Mouse (Mus musculus): ENCODE measurements at regions not wholly inside any gene's neighbourhood (a gene's known extent, or its start where the extent isn't known, plus 50 kb on each side); places are given as distances from the start of the nearest gene placed in this dataset.
A peak's percentile ranks its signal among the peaks of the same experiment; 100 is the strongest.

- no peaks in the 10 kb centered on the region for H3K36me3 ChIP-seq (ENCODE audit: insufficient read depth, low read length)
- H3K4me3 ChIP-seq (replicated peaks; ENCODE audit: low read length): no peak overlapping the region
- H3K27me3 ChIP-seq (ENCODE audit: insufficient read depth, low read length): no peaks in the 10 kb centered on the region
- no peaks in the 10 kb centered on the region for H3K4me1 ChIP-seq (replicated peaks; ENCODE audit: low read depth, low read length)
- H3K9me3 ChIP-seq (ENCODE audit: low read length): no peaks in the 10 kb centered on the region
- TF ChIP-seq POU5F1 (IDR thresholded peaks at IDR 0.05; ENCODE audit: borderline replicate concordance, low read length) (no peak), NANOG (IDR thresholded peaks at IDR 0.05; ENCODE audit: borderline replicate concordance, low read length) (no peak), CTCF (conservative IDR thresholded peaks at IDR 0.05; ENCODE audit: low read length) (no peak)
Observed at GRCm38 (mm10) chr14:96995081-96995480, 476.2 kb upstream of the Klhl1 start.

- Histone ChIP-seq H3K27me3 (ENCODE audit: insufficient read depth, low read length) (no peaks in the 10 kb centered on the region), H3K4me1 (replicated peaks; ENCODE audit: low read depth, low read length) (no peaks in the 10 kb centered on the region), H3K36me3 (ENCODE audit: insufficient read depth, low read length) (no peaks in the 10 kb centered on the region), H3K4me3 (replicated peaks; ENCODE audit: low read length) (no peak overlapping the region), H3K9me3 (ENCODE audit: low read length) (no peaks in the 10 kb centered on the region)
- TF ChIP-seq POU5F1 (IDR thresholded peaks at IDR 0.05; ENCODE audit: borderline replicate concordance, low read length) (no peak), NANOG (IDR thresholded peaks at IDR 0.05; ENCODE audit: borderline replicate concordance, low read length) (no peak), CTCF (conservative IDR thresholded peaks at IDR 0.05; ENCODE audit: low read length) (no peak)
Observed at GRCm38 (mm10) chr14:96990542-96991162, 471.8 kb upstream of the Klhl1 start.

DNA sequence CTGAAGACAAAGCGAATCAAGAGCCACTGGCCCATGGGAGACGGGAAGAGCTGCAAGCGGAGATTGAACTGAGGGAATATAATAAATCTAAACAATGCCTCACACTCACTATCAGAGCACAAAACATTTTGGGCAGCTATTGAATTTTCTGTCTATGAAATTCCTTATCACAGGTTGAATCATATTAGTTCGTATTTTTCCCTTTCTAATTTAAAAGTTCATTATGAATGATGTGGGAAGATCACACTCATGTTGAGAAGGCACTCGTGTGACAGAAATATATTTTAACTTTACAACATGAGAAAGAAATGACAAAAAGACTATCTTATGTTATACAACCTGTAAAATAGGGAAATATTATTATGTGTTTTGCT lies 444.2 kb upstream of the Klhl1 start:
- Histone ChIP-seq H3K4me3 (replicated peaks; ENCODE audit: low read length) (no peak overlapping the region), H3K4me1 (replicated peaks; ENCODE audit: low read depth, low read length) (no peaks in the 10 kb centered on the region), H3K36me3 (ENCODE audit: insufficient read depth, low read length) (no peaks in the 10 kb centered on the region), H3K27me3 (ENCODE audit: insufficient read depth, low read length) (no peaks in the 10 kb centered on the region), H3K9me3 (ENCODE audit: low read length) (no peaks in the 10 kb centered on the region)
- TF ChIP-seq POU5F1 (IDR thresholded peaks at IDR 0.05; ENCODE audit: borderline replicate concordance, low read length): no peak
- no peak for TF ChIP-seq NANOG (IDR thresholded peaks at IDR 0.05; ENCODE audit: borderline replicate concordance, low read length)
- no peak for TF ChIP-seq CTCF (conservative IDR thresholded peaks at IDR 0.05; ENCODE audit: low read length)

GRCm38 (mm10) chr14:96962426-96963073 lies 443.6 kb upstream of the Klhl1 start:
- no peaks in the 10 kb centered on the region for H3K9me3 ChIP-seq (ENCODE audit: low read length)
- no peaks in the 10 kb centered on the region for H3K36me3 ChIP-seq (ENCODE audit: insufficient read depth, low read length)
- no peaks in the 10 kb centered on the region for H3K4me1 ChIP-seq (replicated peaks; ENCODE audit: low read depth, low read length)
- H3K4me3 ChIP-seq (replicated peaks; ENCODE audit: low read length): no peak overlapping the region
- H3K27me3 ChIP-seq (ENCODE audit: insufficient read depth, low read length): no peaks in the 10 kb centered on the region
- TF ChIP-seq POU5F1 (IDR thresholded peaks at IDR 0.05; ENCODE audit: borderline replicate concordance, low read length): no peak
- TF ChIP-seq NANOG (IDR thresholded peaks at IDR 0.05; ENCODE audit: borderline replicate concordance, low read length): no peak
- no peak for TF ChIP-seq CTCF (conservative IDR thresholded peaks at IDR 0.05; ENCODE audit: low read length)

GRCm38 (mm10) chr14:96956115-96956514 lies 437.2 kb upstream of the Klhl1 start:
- no peaks in the 10 kb centered on the region for H3K27me3 ChIP-seq (ENCODE audit: insufficient read depth, low read length)
- no peaks in the 10 kb centered on the region for H3K9me3 ChIP-seq (ENCODE audit: low read length)
- no peaks in the 10 kb centered on the region for H3K4me1 ChIP-seq (replicated peaks; ENCODE audit: low read depth, low read length)
- TF ChIP-seq NANOG (IDR thresholded peaks at IDR 0.05; ENCODE audit: borderline replicate concordance, low read length) (no peak), POU5F1 (IDR thresholded peaks at IDR 0.05; ENCODE audit: borderline replicate concordance, low read length) (no peak), CTCF (conservative IDR thresholded peaks at IDR 0.05; ENCODE audit: low read length) (no peak)
- no peaks in the 10 kb centered on the region for H3K36me3 ChIP-seq (ENCODE audit: insufficient read depth, low read length)
- no peak overlapping the region for H3K4me3 ChIP-seq (replicated peaks; ENCODE audit: low read length)

DNA sequence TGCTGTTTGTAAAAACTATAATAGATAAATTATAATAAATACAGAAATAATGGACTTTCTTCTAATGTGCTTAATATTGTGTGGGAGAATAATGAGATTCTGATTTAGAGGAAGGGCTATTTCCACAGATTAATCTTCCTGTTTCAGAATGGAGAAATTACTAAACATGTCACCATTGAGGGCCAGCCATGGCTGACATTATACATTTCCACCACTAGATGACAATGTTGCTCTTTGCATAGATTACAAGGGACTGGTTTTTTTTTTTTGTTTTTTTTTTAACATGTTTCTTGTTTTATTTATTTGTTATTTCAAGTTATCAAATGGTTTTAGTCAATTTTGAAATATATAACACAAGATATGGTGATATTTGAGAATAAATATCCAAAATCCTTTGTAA lies 435.6 kb upstream of the Klhl1 start:
- Histone ChIP-seq H3K9me3 (ENCODE audit: low read length) (no peaks in the 10 kb centered on the region), H3K4me3 (replicated peaks; ENCODE audit: low read length) (no peak overlapping the region), H3K4me1 (replicated peaks; ENCODE audit: low read depth, low read length) (no peaks in the 10 kb centered on the region), H3K27me3 (ENCODE audit: insufficient read depth, low read length) (no peaks in the 10 kb centered on the region), H3K36me3 (ENCODE audit: insufficient read depth, low read length) (no peaks in the 10 kb centered on the region)
- TF ChIP-seq NANOG (IDR thresholded peaks at IDR 0.05; ENCODE audit: borderline replicate concordance, low read length) (no peak), POU5F1 (IDR thresholded peaks at IDR 0.05; ENCODE audit: borderline replicate concordance, low read length) (no peak), CTCF (conservative IDR thresholded peaks at IDR 0.05; ENCODE audit: low read length) (peak; percentile 97)

GRCm38 (mm10) chr14:96908737-96909136 lies 389.8 kb upstream of the Klhl1 start:
- no peaks in the 10 kb centered on the region for H3K27me3 ChIP-seq (ENCODE audit: insufficient read depth, low read length)
- no peaks in the 10 kb centered on the region for H3K9me3 ChIP-seq (ENCODE audit: low read length)
- H3K4me1 ChIP-seq (replicated peaks; ENCODE audit: low read depth, low read length): no peaks in the 10 kb centered on the region
- no peak overlapping the region for H3K4me3 ChIP-seq (replicated peaks; ENCODE audit: low read length)
- no peaks in the 10 kb centered on the region for H3K36me3 ChIP-seq (ENCODE audit: insufficient read depth, low read length)
- TF ChIP-seq NANOG (IDR thresholded peaks at IDR 0.05; ENCODE audit: borderline replicate concordance, low read length) (no peak), CTCF (conservative IDR thresholded peaks at IDR 0.05; ENCODE audit: low read length) (peak; percentile 43)

- H3K9me3 ChIP-seq (ENCODE audit: low read length): no peaks in the 10 kb centered on the region
- no peak overlapping the region for H3K4me3 ChIP-seq (replicated peaks; ENCODE audit: low read length)
- H3K4me1 ChIP-seq (replicated peaks; ENCODE audit: low read depth, low read length): no peaks in the 10 kb centered on the region
- TF ChIP-seq POU5F1 (IDR thresholded peaks at IDR 0.05; ENCODE audit: borderline replicate concordance, low read length) (no peak), NANOG (IDR thresholded peaks at IDR 0.05; ENCODE audit: borderline replicate concordance, low read length) (no peak), CTCF (conservative IDR thresholded peaks at IDR 0.05; ENCODE audit: low read length) (no peak)
- H3K36me3 ChIP-seq (ENCODE audit: insufficient read depth, low read length): no peaks in the 10 kb centered on the region
- H3K27me3 ChIP-seq (ENCODE audit: insufficient read depth, low read length): no peaks in the 10 kb centered on the region
Observed at GRCm38 (mm10) chr14:96879701-96880100, 360.8 kb upstream of the Klhl1 start.

- H3K4me3 ChIP-seq (replicated peaks; ENCODE audit: low read length): no peak overlapping the region
- no peaks in the 10 kb centered on the region for H3K9me3 ChIP-seq (ENCODE audit: low read length)
- no peaks in the 10 kb centered on the region for H3K4me1 ChIP-seq (replicated peaks; ENCODE audit: low read depth, low read length)
- H3K36me3 ChIP-seq (ENCODE audit: insufficient read depth, low read length): no peaks in the 10 kb centered on the region
- TF ChIP-seq CTCF (conservative IDR thresholded peaks at IDR 0.05; ENCODE audit: low read length) (no peak), NANOG (IDR thresholded peaks at IDR 0.05; ENCODE audit: borderline replicate concordance, low read length) (no peak), POU5F1 (IDR thresholded peaks at IDR 0.05; ENCODE audit: borderline replicate concordance, low read length) (no peak)
- H3K27me3 ChIP-seq (ENCODE audit: insufficient read depth, low read length): no peaks in the 10 kb centered on the region
Observed at GRCm38 (mm10) chr14:96871969-96872368, 353.1 kb upstream of the Klhl1 start.

Measured in E14TG2a.4 (cell line).